Mouse (Mus musculus) heart, postnatal 0 days (tissue): ENCODE measurements at regions not wholly inside any gene's neighbourhood (a gene's known extent, or its start where the extent isn't known, plus 50 kb on each side); places are given as distances from the start of the nearest gene placed in this dataset.

Experiments
- CTCF ChIP-seq: IDR thresholded peaks from 2 replicates; pipeline ENCODE4 v1.5.1; 2016; ENCODE audit warnings: antibody characterized with exemption, control low read depth, low read depth
- EP300 ChIP-seq: IDR thresholded peaks from 2 replicates; pipeline ENCODE4 v1.6.1; 2016; ENCODE audit warnings: antibody characterized with exemption, low read depth

- TF ChIP-seq CTCF (no peak), EP300 (no peak)
Measured at GRCm38 (mm10) chr13:90572580-90572979, 332.6 kb downstream of the Atp6ap1l start.
